Mouse (Mus musculus): ENCODE measurements around the gene Rnf213. TPM values are rescaled to one million over a fixed set of nuclear protein-coding genes. Genes with fewer than 3 reads are reported as not detected.

The Rnf213 gene
- polyA plus RNA-seq, 1 experiment from 2014 or later: 1.0 TPM

DNA sequence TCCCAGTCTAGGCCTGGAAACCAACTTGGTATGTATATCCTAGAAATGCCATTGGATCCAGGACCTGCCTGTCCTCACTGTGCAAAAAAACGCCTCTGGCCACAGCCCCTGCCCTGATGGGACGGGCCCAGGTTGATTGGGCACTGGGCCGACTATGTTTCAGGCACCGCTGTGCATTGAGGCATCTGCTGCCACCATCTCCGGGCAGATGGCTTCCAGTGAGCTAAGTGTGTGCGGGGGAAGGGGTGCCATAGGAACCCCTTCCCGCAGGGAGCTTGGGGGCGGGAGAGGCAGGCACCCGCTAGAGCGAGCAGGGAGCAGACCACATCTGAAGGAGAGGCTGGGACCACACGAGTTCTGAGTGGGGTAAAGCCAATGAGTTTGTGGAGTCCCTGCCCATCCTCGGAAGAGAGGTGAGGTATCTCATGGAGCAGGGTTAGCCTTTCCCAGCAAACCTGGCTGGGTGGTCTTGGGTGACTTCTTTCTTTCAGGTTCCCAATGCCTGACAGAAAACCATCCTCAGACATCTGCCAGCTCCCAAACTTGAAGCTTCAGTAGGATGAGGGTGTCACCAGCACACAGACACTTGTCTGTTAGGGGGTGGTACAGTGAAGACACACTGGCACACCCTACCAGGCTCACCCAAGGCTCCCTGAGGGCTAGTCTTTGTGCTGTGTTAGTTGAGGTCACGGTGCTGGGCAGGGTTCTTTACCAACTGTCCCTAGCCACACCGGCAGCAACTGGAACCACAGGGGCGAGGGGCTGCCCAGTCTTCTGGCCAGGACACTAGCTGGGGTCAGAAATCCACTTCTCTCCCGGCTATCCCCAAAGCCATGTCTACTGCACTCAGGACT, 123.2 kb downstream of the Rnf213 start:
- Histone ChIP-seq H3K4me2 (ENCODE audit: low read length) (no peak overlapping the region), H3K4me3 (ENCODE audit: low read length) (no peak overlapping the region), H3K9ac (ENCODE audit: low read depth, low read length) (no peak overlapping the region), H3K27me3 (replicated peaks; ENCODE audit: control insufficient read depth, insufficient read depth, low read length) (no peaks in the 10 kb centered on the region), H3K4me1 (ENCODE audit: control insufficient read depth, insufficient read depth, low read depth, low read length) (peaks cover 24% of the 10 kb centered on the region), H3K27ac (ENCODE audit: low read depth, low read length) (peak overlapping the region; percentile 72), H3K9me3 (ENCODE audit: control insufficient read depth, low read length) (no peaks in the 10 kb centered on the region), H3K36me3 (ENCODE audit: control insufficient read depth, insufficient read depth, low read length) (no peaks in the 10 kb centered on the region)
- WGBS: 62% methylated on average over 16 of the region's 16 CpGs
- no peak for ATAC-seq

GRCm38 (mm10) chr11:119516677-119517361, 123.9 kb downstream of the Rnf213 start:
- H3K27ac ChIP-seq (ENCODE audit: low read depth, low read length): no peak overlapping the region
- no peaks in the 10 kb centered on the region for H3K27me3 ChIP-seq (replicated peaks; ENCODE audit: control insufficient read depth, insufficient read depth, low read length)

GRCm38 (mm10) chr11:119519387-119519786, 126.5 kb downstream of the Rnf213 start:
- H3K27ac ChIP-seq (ENCODE audit: low read depth, low read length): no peak overlapping the region
- H3K27me3 ChIP-seq (replicated peaks; ENCODE audit: control insufficient read depth, insufficient read depth, low read length): no peaks in the 10 kb centered on the region
- WGBS: 93% methylated on average over 1 of the region's 1 CpGs
- no peak overlapping the region for H3K4me3 ChIP-seq (ENCODE audit: low read length)
- H3K36me3 ChIP-seq (ENCODE audit: control insufficient read depth, insufficient read depth, low read length): no peaks in the 10 kb centered on the region
- no peaks in the 10 kb centered on the region for H3K9me3 ChIP-seq (ENCODE audit: control insufficient read depth, low read length)
- peaks cover 16% of the 10 kb centered on the region for H3K4me1 ChIP-seq (ENCODE audit: control insufficient read depth, insufficient read depth, low read depth, low read length)
- H3K9ac ChIP-seq (ENCODE audit: low read depth, low read length): no peak overlapping the region
- no peak for ATAC-seq
- H3K4me2 ChIP-seq (ENCODE audit: low read length): no peak overlapping the region

More at GRCm38 (mm10) chr11:119516677-119517361, 123.9 kb downstream of the Rnf213 start:
- H3K4me2 ChIP-seq (ENCODE audit: low read length): no peak overlapping the region
- ATAC-seq: no peak
- no peak overlapping the region for H3K4me3 ChIP-seq (ENCODE audit: low read length)
- no peaks in the 10 kb centered on the region for H3K36me3 ChIP-seq (ENCODE audit: control insufficient read depth, insufficient read depth, low read length)
- no peak overlapping the region for H3K9ac ChIP-seq (ENCODE audit: low read depth, low read length)
- H3K9me3 ChIP-seq (ENCODE audit: control insufficient read depth, low read length): no peaks in the 10 kb centered on the region
- H3K4me1 ChIP-seq (ENCODE audit: control insufficient read depth, insufficient read depth, low read depth, low read length): peaks cover 24% of the 10 kb centered on the region
- WGBS: 62% methylated on average over 12 of the region's 12 CpGs

DNA sequence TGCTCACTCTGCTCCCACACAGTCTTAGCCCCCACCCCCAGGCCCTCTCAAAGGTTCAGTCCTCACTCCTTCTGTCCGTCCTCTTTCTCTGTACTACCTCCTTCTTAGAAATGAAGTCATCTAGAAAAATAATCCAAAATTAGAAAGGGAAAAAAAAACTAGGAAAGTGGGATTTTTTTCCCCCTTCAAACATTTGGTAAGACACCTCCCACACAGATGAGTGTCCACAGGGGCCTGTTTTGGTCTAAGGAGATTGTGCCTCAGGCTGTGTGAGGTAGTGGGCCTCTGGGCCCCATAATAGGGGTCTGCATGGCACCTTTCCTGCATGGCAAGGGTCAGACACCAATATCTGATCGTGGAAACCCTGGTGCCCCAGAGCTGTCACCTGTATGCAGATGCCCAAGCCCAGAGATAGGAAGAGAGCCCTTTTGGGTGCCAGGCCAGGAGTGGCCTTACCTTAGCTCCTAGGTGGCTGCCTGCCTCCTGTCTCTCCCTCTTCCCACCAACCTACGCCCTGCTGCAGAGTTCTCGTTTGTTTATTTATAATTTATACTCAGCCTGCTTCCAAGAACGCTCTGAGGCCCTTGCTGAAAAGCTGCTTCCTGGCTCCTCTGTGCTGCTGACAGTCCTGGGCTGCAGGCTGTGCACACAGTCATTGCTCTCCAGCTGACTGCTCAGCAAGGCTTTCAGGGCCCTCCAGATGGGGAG, 127.3 kb downstream of the Rnf213 start:
- WGBS: 76% methylated on average over 5 of the region's 5 CpGs
- H3K4me1 ChIP-seq (ENCODE audit: control insufficient read depth, insufficient read depth, low read depth, low read length): peaks cover 11% of the 10 kb centered on the region

DNA sequence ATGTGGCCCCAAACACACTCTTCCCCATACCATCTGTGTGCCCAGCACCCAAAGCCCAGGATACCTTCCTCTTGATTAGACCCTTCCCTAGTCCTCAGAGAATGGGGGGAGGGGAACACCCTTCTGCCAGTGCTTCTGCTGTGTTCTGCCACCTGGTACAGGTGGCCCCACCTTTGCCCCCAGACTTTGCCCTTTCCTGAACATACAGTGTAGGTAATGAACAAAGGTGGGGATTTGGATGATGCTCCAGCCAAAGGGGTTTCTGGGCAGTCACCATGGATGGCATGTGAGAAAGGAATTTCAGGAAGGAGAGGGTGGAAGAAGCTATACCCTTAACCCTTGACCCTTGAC, 127.8 kb downstream of the Rnf213 start:
- H3K27me3 ChIP-seq (replicated peaks; ENCODE audit: control insufficient read depth, insufficient read depth, low read length): no peaks in the 10 kb centered on the region
- H3K4me2 ChIP-seq (ENCODE audit: low read length): no peak overlapping the region
- no peak overlapping the region for H3K4me3 ChIP-seq (ENCODE audit: low read length)
- H3K9me3 ChIP-seq (ENCODE audit: control insufficient read depth, low read length): no peaks in the 10 kb centered on the region
- no peak overlapping the region for H3K9ac ChIP-seq (ENCODE audit: low read depth, low read length)
- peaks cover 6% of the 10 kb centered on the region for H3K4me1 ChIP-seq (ENCODE audit: control insufficient read depth, insufficient read depth, low read depth, low read length)
- ATAC-seq: no peak
- H3K36me3 ChIP-seq (ENCODE audit: control insufficient read depth, insufficient read depth, low read length): no peaks in the 10 kb centered on the region
- H3K27ac ChIP-seq (ENCODE audit: low read depth, low read length): no peak overlapping the region

More for the DNA sequence above, 127.3 kb downstream of the Rnf213 start:
- H3K9me3 ChIP-seq (ENCODE audit: control insufficient read depth, low read length): no peaks in the 10 kb centered on the region
- H3K27me3 ChIP-seq (replicated peaks; ENCODE audit: control insufficient read depth, insufficient read depth, low read length): no peaks in the 10 kb centered on the region
- H3K9ac ChIP-seq (ENCODE audit: low read depth, low read length): no peak overlapping the region
- ATAC-seq: no peak
- H3K4me3 ChIP-seq (ENCODE audit: low read length): no peak overlapping the region
- no peak overlapping the region for H3K27ac ChIP-seq (ENCODE audit: low read depth, low read length)
- H3K36me3 ChIP-seq (ENCODE audit: control insufficient read depth, insufficient read depth, low read length): no peaks in the 10 kb centered on the region
- no peak overlapping the region for H3K4me2 ChIP-seq (ENCODE audit: low read length)

- WGBS: 80% methylated on average over 6 of the region's 6 CpGs
- peaks cover 3% of the 10 kb centered on the region for H3K4me1 ChIP-seq (ENCODE audit: control insufficient read depth, insufficient read depth, low read depth, low read length)
- H3K27ac ChIP-seq (ENCODE audit: low read depth, low read length): no peak overlapping the region; the same call in 1 of the 2 replicates
- H3K4me2 ChIP-seq (ENCODE audit: low read length): no peak overlapping the region
- no peaks in the 10 kb centered on the region for H3K36me3 ChIP-seq (ENCODE audit: control insufficient read depth, insufficient read depth, low read length)
- peak; percentile 80 for ATAC-seq
- H3K4me3 ChIP-seq (ENCODE audit: low read length): no peak overlapping the region
- H3K9me3 ChIP-seq (ENCODE audit: control insufficient read depth, low read length): no peaks in the 10 kb centered on the region
- no peak overlapping the region for H3K9ac ChIP-seq (ENCODE audit: low read depth, low read length)
- no peaks in the 10 kb centered on the region for H3K27me3 ChIP-seq (replicated peaks; ENCODE audit: control insufficient read depth, insufficient read depth, low read length)
These were observed 129.2 kb downstream of the Rnf213 start for GRCm38 (mm10) chr11:119521920-119522710.

- peaks cover 3% of the 10 kb centered on the region for H3K4me1 ChIP-seq (ENCODE audit: control insufficient read depth, insufficient read depth, low read depth, low read length)
- H3K27me3 ChIP-seq (replicated peaks; ENCODE audit: control insufficient read depth, insufficient read depth, low read length): no peaks in the 10 kb centered on the region
- H3K4me3 ChIP-seq (ENCODE audit: low read length): no peak overlapping the region
- H3K27ac ChIP-seq (ENCODE audit: low read depth, low read length): no peak overlapping the region; the same call in 1 of the 2 replicates
- no peaks in the 10 kb centered on the region for H3K36me3 ChIP-seq (ENCODE audit: control insufficient read depth, insufficient read depth, low read length)
- ATAC-seq: peak; percentile 65
- no peaks in the 10 kb centered on the region for H3K9me3 ChIP-seq (ENCODE audit: control insufficient read depth, low read length)
- 40% methylated on average over 8 of the region's 8 CpGs for WGBS
- no peak overlapping the region for H3K9ac ChIP-seq (ENCODE audit: low read depth, low read length)
- no peak overlapping the region for H3K4me2 ChIP-seq (ENCODE audit: low read length)
These were observed 129.9 kb downstream of the Rnf213 start for GRCm38 (mm10) chr11:119522779-119523178.

DNA sequence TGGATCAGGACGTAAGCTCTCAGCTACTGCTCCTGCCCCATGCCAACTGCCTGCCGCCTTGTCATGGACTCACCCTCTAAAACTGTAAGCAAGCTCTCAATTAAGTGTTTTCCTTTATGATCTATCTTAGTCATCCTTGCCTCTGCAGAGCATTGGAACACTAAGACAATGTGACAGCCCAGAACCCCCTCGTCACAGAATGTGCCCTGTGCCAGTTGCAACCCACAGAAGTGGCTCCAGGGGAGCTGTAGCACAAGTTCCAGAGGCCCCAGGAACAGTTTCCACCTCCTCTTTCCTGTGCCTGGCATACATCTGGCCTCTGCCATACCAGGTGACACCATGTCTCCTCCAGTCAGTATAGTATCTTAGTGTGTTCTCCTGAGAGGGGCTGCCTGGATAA, 130.5 kb downstream of the Rnf213 start:
- Histone ChIP-seq H3K27me3 (replicated peaks; ENCODE audit: control insufficient read depth, insufficient read depth, low read length) (no peaks in the 10 kb centered on the region), H3K9ac (ENCODE audit: low read depth, low read length) (no peak overlapping the region), H3K36me3 (ENCODE audit: control insufficient read depth, insufficient read depth, low read length) (no peaks in the 10 kb centered on the region), H3K4me3 (ENCODE audit: low read length) (no peak overlapping the region), H3K4me2 (ENCODE audit: low read length) (no peak overlapping the region), H3K4me1 (ENCODE audit: control insufficient read depth, insufficient read depth, low read depth, low read length) (peaks cover 3% of the 10 kb centered on the region), H3K27ac (ENCODE audit: low read depth, low read length) (no peak overlapping the region), H3K9me3 (ENCODE audit: control insufficient read depth, low read length) (no peaks in the 10 kb centered on the region)
- 75% methylated on average over 3 of the region's 3 CpGs for WGBS
- ATAC-seq: no peak
